Mouse (Mus musculus): ENCODE data around the gene Lrrc4. TPM values are rescaled to one million over a fixed set of nuclear protein-coding genes. Genes with fewer than 3 reads are reported as not detected.

Gene Lrrc4
- polyA plus RNA-seq, 1 experiment from 2014 or later, result 0.87 TPM

GRCm38 (mm10) chr6:28736665-28737064, 94.9 kb downstream of the Lrrc4 start:
- no peaks in the 10 kb centered on the region for H3K27me3 ChIP-seq (ENCODE audit: control insufficient read depth, insufficient read depth, low read length)
- no peak overlapping the region for H3K9ac ChIP-seq (replicated peaks; ENCODE audit: low read depth, low read length)
- no peak overlapping the region for H3K4me3 ChIP-seq (ENCODE audit: low read depth, low read length)
- no peak overlapping the region for H3K27ac ChIP-seq (ENCODE audit: low read length)
- no peak overlapping the region for H3K4me2 ChIP-seq (replicated peaks; ENCODE audit: low read depth, low read length)
- H3K9me3 ChIP-seq (ENCODE audit: control insufficient read depth, low read depth, low read length), result no peaks in the 10 kb centered on the region
- peaks cover 1% of the 10 kb centered on the region; the same call in 1 of the 2 replicates for H3K4me1 ChIP-seq (ENCODE audit: control insufficient read depth, insufficient read depth, low read length)
- no peak for ATAC-seq (ENCODE audit: insufficient number of reproducible peaks, insufficient read depth, low FRiP score, low read depth)
- 64% methylated on average over 7 of the region's 7 CpGs for WGBS
- no peaks in the 10 kb centered on the region; the same call in 1 of the 2 replicates for H3K36me3 ChIP-seq (ENCODE audit: control insufficient read depth, insufficient read depth, low read length)

- H3K4me1 ChIP-seq (ENCODE audit: control insufficient read depth, insufficient read depth, low read length), result peaks cover 7% of the 10 kb centered on the region; the same call in 1 of the 2 replicates
- H3K4me2 ChIP-seq (replicated peaks; ENCODE audit: low read depth, low read length), result no peak overlapping the region
- no peaks in the 10 kb centered on the region; the same call in 1 of the 2 replicates for H3K36me3 ChIP-seq (ENCODE audit: control insufficient read depth, insufficient read depth, low read length)
- no peaks in the 10 kb centered on the region for H3K27me3 ChIP-seq (ENCODE audit: control insufficient read depth, insufficient read depth, low read length)
- no peak; the same call in 1 of the 2 replicates for ATAC-seq (ENCODE audit: insufficient number of reproducible peaks, insufficient read depth, low FRiP score, low read depth)
- H3K9ac ChIP-seq (replicated peaks; ENCODE audit: low read depth, low read length), result no peak overlapping the region
- H3K4me3 ChIP-seq (ENCODE audit: low read depth, low read length), result no peak overlapping the region
- no peaks in the 10 kb centered on the region for H3K9me3 ChIP-seq (ENCODE audit: control insufficient read depth, low read depth, low read length)
- WGBS, result 44% methylated on average over 9 of the region's 9 CpGs
- H3K27ac ChIP-seq (ENCODE audit: low read length), result no peak overlapping the region
These were observed 96.4 kb downstream of the Lrrc4 start for GRCm38 (mm10) chr6:28735116-28735515.

- H3K27ac ChIP-seq (ENCODE audit: low read length), result no peak overlapping the region
- H3K36me3 ChIP-seq (ENCODE audit: control insufficient read depth, insufficient read depth, low read length), result no peaks in the 10 kb centered on the region
- ATAC-seq (ENCODE audit: insufficient number of reproducible peaks, insufficient read depth, low FRiP score, low read depth), result no peak
- peaks cover 7% of the 10 kb centered on the region; the same call in 1 of the 2 replicates for H3K4me1 ChIP-seq (ENCODE audit: control insufficient read depth, insufficient read depth, low read length)
- no peak overlapping the region for H3K9ac ChIP-seq (replicated peaks; ENCODE audit: low read depth, low read length)
- no peak overlapping the region for H3K4me2 ChIP-seq (replicated peaks; ENCODE audit: low read depth, low read length)
- WGBS, result 70% methylated on average over 5 of the region's 5 CpGs
- no peaks in the 10 kb centered on the region for H3K27me3 ChIP-seq (ENCODE audit: control insufficient read depth, insufficient read depth, low read length)
- no peaks in the 10 kb centered on the region for H3K9me3 ChIP-seq (ENCODE audit: control insufficient read depth, low read depth, low read length)
- no peak overlapping the region for H3K4me3 ChIP-seq (ENCODE audit: low read depth, low read length)
These were observed 97.5 kb downstream of the Lrrc4 start for GRCm38 (mm10) chr6:28733884-28734647.

GRCm38 (mm10) chr6:28731246-28731645, 100.3 kb downstream of the Lrrc4 start:
- ATAC-seq (ENCODE audit: insufficient number of reproducible peaks, insufficient read depth, low FRiP score, low read depth), result no peak
- Histone ChIP-seq H3K27ac (ENCODE audit: low read length) (no peak overlapping the region), H3K4me2 (replicated peaks; ENCODE audit: low read depth, low read length) (no peak overlapping the region), H3K4me1 (ENCODE audit: control insufficient read depth, insufficient read depth, low read length) (peaks cover 7% of the 10 kb centered on the region; the same call in 1 of the 2 replicates), H3K9ac (replicated peaks; ENCODE audit: low read depth, low read length) (no peak overlapping the region), H3K9me3 (ENCODE audit: control insufficient read depth, low read depth, low read length) (no peaks in the 10 kb centered on the region), H3K36me3 (ENCODE audit: control insufficient read depth, insufficient read depth, low read length) (no peaks in the 10 kb centered on the region), H3K27me3 (ENCODE audit: control insufficient read depth, insufficient read depth, low read length) (no peaks in the 10 kb centered on the region), H3K4me3 (ENCODE audit: low read depth, low read length) (no peak overlapping the region)
- WGBS, result 69% methylated on average over 6 of the region's 6 CpGs

GRCm38 (mm10) chr6:28729649-28730048, 101.9 kb downstream of the Lrrc4 start:
- Histone ChIP-seq H3K9me3 (ENCODE audit: control insufficient read depth, low read depth, low read length) (no peaks in the 10 kb centered on the region), H3K27me3 (ENCODE audit: control insufficient read depth, insufficient read depth, low read length) (no peaks in the 10 kb centered on the region), H3K27ac (ENCODE audit: low read length) (no peak overlapping the region), H3K4me2 (replicated peaks; ENCODE audit: low read depth, low read length) (no peak overlapping the region), H3K9ac (replicated peaks; ENCODE audit: low read depth, low read length) (no peak overlapping the region), H3K4me3 (ENCODE audit: low read depth, low read length) (no peak overlapping the region), H3K4me1 (ENCODE audit: control insufficient read depth, insufficient read depth, low read length) (peaks cover 7% of the 10 kb centered on the region; the same call in 1 of the 2 replicates), H3K36me3 (ENCODE audit: control insufficient read depth, insufficient read depth, low read length) (no peaks in the 10 kb centered on the region; the same call in 1 of the 2 replicates)
- no peak for ATAC-seq (ENCODE audit: insufficient number of reproducible peaks, insufficient read depth, low FRiP score, low read depth)
- 50% methylated on average over 2 of the region's 2 CpGs for WGBS

GRCm38 (mm10) chr6:28729236-28729635, 102.3 kb downstream of the Lrrc4 start:
- no peak for ATAC-seq (ENCODE audit: insufficient number of reproducible peaks, insufficient read depth, low FRiP score, low read depth)
- peaks cover 7% of the 10 kb centered on the region; the same call in 1 of the 2 replicates for H3K4me1 ChIP-seq (ENCODE audit: control insufficient read depth, insufficient read depth, low read length)
- H3K4me2 ChIP-seq (replicated peaks; ENCODE audit: low read depth, low read length), result no peak overlapping the region
- no peak overlapping the region for H3K27ac ChIP-seq (ENCODE audit: low read length)
- no peak overlapping the region for H3K4me3 ChIP-seq (ENCODE audit: low read depth, low read length)
- WGBS, result 25% methylated on average over 3 of the region's 3 CpGs
- no peaks in the 10 kb centered on the region for H3K27me3 ChIP-seq (ENCODE audit: control insufficient read depth, insufficient read depth, low read length)
- H3K36me3 ChIP-seq (ENCODE audit: control insufficient read depth, insufficient read depth, low read length), result no peaks in the 10 kb centered on the region; the same call in 1 of the 2 replicates
- H3K9me3 ChIP-seq (ENCODE audit: control insufficient read depth, low read depth, low read length), result no peaks in the 10 kb centered on the region
- H3K9ac ChIP-seq (replicated peaks; ENCODE audit: low read depth, low read length), result no peak overlapping the region

GRCm38 (mm10) chr6:28724776-28725175, 106.8 kb downstream of the Lrrc4 start:
- no peak for ATAC-seq (ENCODE audit: insufficient number of reproducible peaks, insufficient read depth, low FRiP score, low read depth)
- 83% methylated on average over 5 of the region's 5 CpGs for WGBS
- H3K4me1 ChIP-seq (ENCODE audit: control insufficient read depth, insufficient read depth, low read length), result no peaks in the 10 kb centered on the region
- no peak overlapping the region for H3K27ac ChIP-seq (ENCODE audit: low read length)
- no peaks in the 10 kb centered on the region for H3K27me3 ChIP-seq (ENCODE audit: control insufficient read depth, insufficient read depth, low read length)
- no peaks in the 10 kb centered on the region for H3K9me3 ChIP-seq (ENCODE audit: control insufficient read depth, low read depth, low read length)
- H3K4me2 ChIP-seq (replicated peaks; ENCODE audit: low read depth, low read length), result no peak overlapping the region
- H3K4me3 ChIP-seq (ENCODE audit: low read depth, low read length), result no peak overlapping the region
- no peaks in the 10 kb centered on the region; the same call in 1 of the 2 replicates for H3K36me3 ChIP-seq (ENCODE audit: control insufficient read depth, insufficient read depth, low read length)
- H3K9ac ChIP-seq (replicated peaks; ENCODE audit: low read depth, low read length), result no peak overlapping the region

GRCm38 (mm10) chr6:28723059-28723458, 108.5 kb downstream of the Lrrc4 start:
- peak; percentile 61; the same call in 1 of the 2 replicates for ATAC-seq (ENCODE audit: insufficient number of reproducible peaks, insufficient read depth, low FRiP score, low read depth)
- Histone ChIP-seq H3K27me3 (ENCODE audit: control insufficient read depth, insufficient read depth, low read length) (no peaks in the 10 kb centered on the region), H3K27ac (ENCODE audit: low read length) (no peak overlapping the region), H3K9me3 (ENCODE audit: control insufficient read depth, low read depth, low read length) (no peaks in the 10 kb centered on the region), H3K4me1 (ENCODE audit: control insufficient read depth, insufficient read depth, low read length) (no peaks in the 10 kb centered on the region), H3K36me3 (ENCODE audit: control insufficient read depth, insufficient read depth, low read length) (no peaks in the 10 kb centered on the region; the same call in 1 of the 2 replicates), H3K4me2 (replicated peaks; ENCODE audit: low read depth, low read length) (no peak overlapping the region), H3K9ac (replicated peaks; ENCODE audit: low read depth, low read length) (no peak overlapping the region), H3K4me3 (ENCODE audit: low read depth, low read length) (no peak overlapping the region)
- WGBS, result 12% methylated on average over 2 of the region's 2 CpGs

All from stomach, embryonic 14.5 days (tissue).